7 mouse cellular contexts compared by ENCODE assay signal in the genomic region with DNA sequence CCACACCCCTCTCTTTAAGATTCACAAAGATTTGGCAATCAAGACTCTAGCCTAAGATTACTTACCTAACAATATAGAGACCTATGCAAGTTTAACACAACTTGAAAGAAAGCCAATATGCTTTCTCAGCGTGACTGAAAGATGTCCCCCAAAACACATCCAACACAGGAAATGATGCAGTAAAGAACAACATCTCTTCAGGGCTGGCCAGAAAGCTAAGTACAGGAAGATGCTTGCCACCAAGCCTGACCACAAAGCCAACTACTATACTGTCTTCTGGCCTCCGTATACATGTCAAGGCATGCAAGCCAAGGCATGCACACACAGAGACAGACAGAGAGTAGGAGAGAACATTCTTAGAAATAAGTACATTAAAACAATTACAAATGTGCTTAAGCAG. TPM values are rescaled to one million over a fixed set of nuclear protein-coding genes. Genes with fewer than 3 reads are reported as not detected.
DNase-seq lines count a peak whose midpoint lies in the region; ATAC-seq lines count a peak whose summit lies in the region.

No protein-coding gene starts in this region.

- H3K9me3 ChIP-seq in megakaryocyte, embryonic 14.5 days: no peaks in the 10 kb centered on the region
- no peaks in the 10 kb centered on the region for H3K9me3 ChIP-seq in embryonic facial prominence, embryonic 14.5 days (ENCODE audit: control insufficient read depth, low read length)
- H3K9me3 ChIP-seq in limb, embryonic 12.5 days: no peaks in the 10 kb centered on the region
- no peaks in the 10 kb centered on the region for H3K9me3 ChIP-seq in stomach, embryonic 15.5 days

- H3K4me1 ChIP-seq in megakaryocyte, embryonic 14.5 days: peaks cover 60% of the 10 kb centered on the region
- peaks cover 15% of the 10 kb centered on the region for H3K4me1 ChIP-seq in embryonic facial prominence, embryonic 14.5 days (ENCODE audit: control insufficient read depth, insufficient read depth, low read length)
- peaks cover 20% of the 10 kb centered on the region for H3K4me1 ChIP-seq in limb, embryonic 12.5 days (replicated peaks)
- peaks cover 12% of the 10 kb centered on the region; the same call in 1 of the 2 replicates for H3K4me1 ChIP-seq in stomach, embryonic 15.5 days

- H3K9ac ChIP-seq in embryonic facial prominence, embryonic 14.5 days (ENCODE audit: low read depth, low read length): peak overlapping the region; percentile 98
- H3K9ac ChIP-seq in limb, embryonic 12.5 days (replicated peaks): no peak overlapping the region
- no peak overlapping the region for H3K9ac ChIP-seq in stomach, embryonic 15.5 days

- WGBS in embryonic facial prominence, embryonic 14.5 days: 63% methylated on average over 2 of the region's 2 CpGs
- 86% methylated on average over 2 of the region's 2 CpGs for WGBS in limb, embryonic 12.5 days
- 64% methylated on average over 2 of the region's 2 CpGs for WGBS in stomach, embryonic 15.5 days

- no peak for ATAC-seq in megakaryocyte, adult 5-6 weeks (ENCODE audit: poor library complexity, severe bottlenecking)
- ATAC-seq in embryonic facial prominence, embryonic 14.5 days (ENCODE audit: low read depth): no peak
- ATAC-seq in limb, embryonic 12.5 days (ENCODE audit: insufficient number of reproducible peaks, insufficient read depth, low FRiP score, low TSS enrichment, low read depth): no peak
- no peak for ATAC-seq in stomach, embryonic 15.5 days (ENCODE audit: insufficient read depth, low FRiP score, low read depth)
- no peak for ATAC-seq in erythroid progenitor cell, adult 5-6 weeks (replicated peaks; ENCODE audit: low FRiP score, poor library complexity, severe bottlenecking)

- peaks cover 3% of the 10 kb centered on the region for H3K27me3 ChIP-seq in megakaryocyte, embryonic 14.5 days (replicated peaks)
- no peaks in the 10 kb centered on the region for H3K27me3 ChIP-seq in embryonic facial prominence, embryonic 14.5 days (replicated peaks; ENCODE audit: control insufficient read depth, insufficient read depth, low read length)
- no peaks in the 10 kb centered on the region for H3K27me3 ChIP-seq in limb, embryonic 12.5 days
- no peaks in the 10 kb centered on the region for H3K27me3 ChIP-seq in stomach, embryonic 15.5 days (replicated peaks)

- no peak overlapping the region for H3K27ac ChIP-seq in embryonic facial prominence, embryonic 14.5 days (replicated peaks; ENCODE audit: low read depth, low read length)
- H3K27ac ChIP-seq in limb, embryonic 12.5 days: no peak overlapping the region
- no peak overlapping the region for H3K27ac ChIP-seq in stomach, embryonic 15.5 days

- peak overlapping the region; percentile 69 for H3K4me2 ChIP-seq in embryonic facial prominence, embryonic 14.5 days (ENCODE audit: low read depth, low read length)
- peak overlapping the region; percentile 74 for H3K4me2 ChIP-seq in limb, embryonic 12.5 days
- H3K4me2 ChIP-seq in stomach, embryonic 15.5 days: peak overlapping the region; percentile 54

- H3K4me3 ChIP-seq in megakaryocyte, embryonic 14.5 days (replicated peaks): peak overlapping the region; percentile 98
- peak overlapping the region; percentile 99 for H3K4me3 ChIP-seq in embryonic facial prominence, embryonic 14.5 days (ENCODE audit: low read depth, low read length)
- peak overlapping the region; percentile 81 for H3K4me3 ChIP-seq in limb, embryonic 12.5 days (replicated peaks)
- H3K4me3 ChIP-seq in stomach, embryonic 15.5 days (replicated peaks): peak overlapping the region; percentile 73

- no peak for DNase-seq in embryonic facial prominence, embryonic 14.5 days (ENCODE audit: low spot score)
- no peak for DNase-seq in thymus, adult 18-20 months

- peaks cover 41% of the 10 kb centered on the region for H3K36me3 ChIP-seq in megakaryocyte, embryonic 14.5 days (replicated peaks; ENCODE audit: low read length)
- H3K36me3 ChIP-seq in embryonic facial prominence, embryonic 14.5 days (ENCODE audit: control insufficient read depth, insufficient read depth, low read length): no peaks in the 10 kb centered on the region
- H3K36me3 ChIP-seq in limb, embryonic 12.5 days: no peaks in the 10 kb centered on the region
- H3K36me3 ChIP-seq in stomach, embryonic 15.5 days: no peaks in the 10 kb centered on the region

RNA-seq across cellular contexts. Expression of gene Pdcd6ip, which starts 2.0 kb away (rescaled TPM):
- polyA plus RNA-seq in megakaryocyte, embryonic 14.5 days (2012; ENCODE audit: insufficient read depth, low replicate concordance): 335 and 525 TPM in 2 replicates
- total RNA-seq in megakaryocyte, adult 5-6 weeks (2015): 152 and 166 TPM in 2 replicates
- 114 and 129 TPM in 2 replicates for total RNA-seq in megakaryocyte, adult 5-6 weeks (2017)
- 68.5 and 72.4 TPM in 2 replicates for polyA plus RNA-seq in embryonic facial prominence, embryonic 14.5 days (2014; fragmentation: Nextera tagmentation; extraction: Ambion mirVana)
- 49.4 and 55.3 TPM in 2 replicates for polyA plus RNA-seq in limb, embryonic 12.5 days (2016; fragmentation: Nextera tagmentation; extraction: Ambion mirVana)
- polyA plus RNA-seq in stomach, embryonic 15.5 days (2015; fragmentation: Nextera tagmentation; extraction: Ambion mirVana): 86.1 and 89.8 TPM in 2 replicates
- total RNA-seq in erythroid progenitor cell, adult 5-6 weeks (2015; ENCODE audit: low replicate concordance): 80.4 and 109 TPM in 2 replicates
- total RNA-seq in erythroid progenitor cell, adult 5-6 weeks (2017; ENCODE audit: low replicate concordance): 68.8 and 102 TPM in 2 replicates

RNA-seq across cellular contexts. Expression of gene Clasp2, which starts 35.2 kb away (rescaled TPM):
- polyA plus RNA-seq in megakaryocyte, embryonic 14.5 days (2012; ENCODE audit: insufficient read depth, low replicate concordance): 1.4 TPM in 2 replicates
- total RNA-seq in megakaryocyte, adult 5-6 weeks (2015): 32.2 and 36.0 TPM in 2 replicates
- total RNA-seq in megakaryocyte, adult 5-6 weeks (2017): 32.2 and 35.8 TPM in 2 replicates
- polyA plus RNA-seq in embryonic facial prominence, embryonic 14.5 days (2014; fragmentation: Nextera tagmentation; extraction: Ambion mirVana): 27.4 and 30.2 TPM in 2 replicates
- 35.6 and 38.1 TPM in 2 replicates for polyA plus RNA-seq in limb, embryonic 12.5 days (2016; fragmentation: Nextera tagmentation; extraction: Ambion mirVana)
- polyA plus RNA-seq in stomach, embryonic 15.5 days (2015; fragmentation: Nextera tagmentation; extraction: Ambion mirVana): 24.9 and 25.9 TPM in 2 replicates
- 24.1 and 25.6 TPM in 2 replicates for total RNA-seq in erythroid progenitor cell, adult 5-6 weeks (2015; ENCODE audit: low replicate concordance)
- total RNA-seq in erythroid progenitor cell, adult 5-6 weeks (2017; ENCODE audit: low replicate concordance): 31.3 and 36.2 TPM in 2 replicates

Comparison
In these comparisons a context has a peak if more than half of its experiments do, and no peak if none do; other contexts are left out.
1. RNA of gene Clasp2, which starts 35.2 kb away (polyA plus RNA-seq): 35.6 to 38.1 TPM in limb, embryonic 12.5 days, 27.4 to 30.2 TPM in embryonic facial prominence, embryonic 14.5 days and 24.9 to 25.9 TPM in stomach, embryonic 15.5 days; 1.4 TPM in megakaryocyte, embryonic 14.5 days; every median in the first group is over 10 times any median in the second.
2. Peak in every context shown above with its lines, with median percentiles within 50 percentile points of each other: H3K4me3 ChIP-seq and H3K4me2 ChIP-seq.